Mouse (Mus musculus): ENCODE measurements around the gene Hinfp. TPM values are rescaled to one million over a fixed set of nuclear protein-coding genes. Genes with fewer than 3 reads are reported as not detected.
"Not testable (repeated sequence)": the region's sequence is repeated elsewhere in the genome, so short reads cannot be mapped to it uniquely, and the experiment has no call there.

Gene Hinfp
- polyA plus RNA-seq, 1 experiment from 2014 or later, result 12.1 TPM

DNA sequence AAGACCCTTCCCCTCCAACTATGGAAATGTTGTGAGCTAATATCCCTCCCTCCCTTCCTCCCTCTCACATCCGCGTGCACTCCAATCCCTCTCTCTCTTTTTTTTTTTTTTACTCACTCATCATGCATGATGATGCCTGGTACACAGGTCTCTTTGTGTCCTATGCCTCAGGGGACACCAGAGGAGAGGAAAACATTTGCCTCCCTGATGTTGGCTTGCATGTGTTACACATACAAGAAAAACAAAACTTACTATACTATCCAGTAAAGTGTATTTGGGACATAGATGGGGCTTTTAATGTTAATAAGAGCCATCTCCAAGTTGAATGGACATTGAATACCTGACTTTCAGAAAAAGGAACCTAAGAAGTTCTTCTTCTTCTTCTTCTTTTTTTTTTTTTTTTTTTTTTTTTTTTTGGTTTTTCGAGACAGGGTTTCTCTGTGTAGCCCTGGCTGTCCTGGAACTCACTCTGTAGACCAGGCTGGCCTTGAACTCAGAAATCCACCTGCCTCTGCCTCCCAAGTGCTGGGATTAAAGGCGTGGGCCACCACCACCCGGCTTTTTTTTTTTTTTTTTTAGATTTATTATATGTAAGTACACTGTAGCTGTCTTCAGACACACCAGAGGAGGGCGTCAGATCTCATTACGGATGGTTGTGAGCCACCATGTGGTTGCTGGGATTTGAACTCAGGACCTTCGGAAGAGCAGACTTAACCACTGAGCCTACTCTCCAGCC, 19.7 kb upstream of the Hinfp start:
- Histone ChIP-seq H3K9ac (ENCODE audit: low read length) (peak overlapping the region; percentile 94), H3K27ac (replicated peaks in 1 of 2; ENCODE audit: control insufficient read depth in 1 of 2, insufficient read depth in 1 of 2, low read depth in 2 of 2, low read length in 2 of 2) (peak overlapping the region in 1 of 2 experiments; percentile 96; a peak in 2 of 4 replicates), H3K36me3 (ENCODE audit: control insufficient read depth, insufficient read depth, low read length) (peaks cover 22% of the 10 kb centered on the region), H3K4me2 (ENCODE audit: low read length) (peak overlapping the region; percentile 86), H3K4me3 (ENCODE audit: control insufficient read depth in 1 of 2, insufficient read depth in 1 of 2, low read depth in 1 of 2, low read length in 2 of 2) (peak overlapping the region in 1 of 2 experiments; percentile 80; a peak in 1 of 4 replicates), H3K4me1 (ENCODE audit: control insufficient read depth in 2 of 2, insufficient read depth in 2 of 2, low read length in 2 of 2) (peaks cover 7 to 19% of the 10 kb centered on the region in 2 experiments)
- H3K9me3 ChIP-seq (ENCODE audit: control insufficient read depth, low read length); ATAC-seq (ENCODE audit: insufficient number of reproducible peaks, insufficient read depth, low FRiP score, low read depth); H3K27me3 ChIP-seq (ENCODE audit: control insufficient read depth, insufficient read depth, low read length): not testable (repeated sequence)
- WGBS, result 61% methylated on average over 5 of the region's 8 CpGs

DNA sequence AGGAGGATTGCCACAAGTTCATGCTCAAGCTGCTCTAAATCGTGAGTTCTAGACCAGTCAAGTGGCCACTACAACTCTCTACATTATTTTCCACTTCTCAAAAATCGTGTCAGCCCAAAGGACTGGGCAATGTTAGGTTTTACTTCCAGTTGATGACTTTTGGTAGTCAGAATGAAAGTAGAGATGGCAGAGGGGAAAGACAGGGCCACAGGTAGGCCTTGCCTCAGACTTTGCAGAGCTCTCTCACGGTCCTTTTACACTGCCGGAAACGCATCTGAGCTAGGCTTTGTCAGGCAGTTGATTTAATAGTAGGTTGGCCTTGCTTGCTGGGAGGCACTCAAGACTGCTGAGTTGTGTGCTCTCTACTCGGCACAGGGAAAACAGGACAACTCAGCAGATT, 18.7 kb upstream of the Hinfp start:
- ATAC-seq (ENCODE audit: insufficient number of reproducible peaks, insufficient read depth, low FRiP score, low read depth), result no peak
- 84% methylated on average over 6 of the region's 6 CpGs for WGBS

DNA sequence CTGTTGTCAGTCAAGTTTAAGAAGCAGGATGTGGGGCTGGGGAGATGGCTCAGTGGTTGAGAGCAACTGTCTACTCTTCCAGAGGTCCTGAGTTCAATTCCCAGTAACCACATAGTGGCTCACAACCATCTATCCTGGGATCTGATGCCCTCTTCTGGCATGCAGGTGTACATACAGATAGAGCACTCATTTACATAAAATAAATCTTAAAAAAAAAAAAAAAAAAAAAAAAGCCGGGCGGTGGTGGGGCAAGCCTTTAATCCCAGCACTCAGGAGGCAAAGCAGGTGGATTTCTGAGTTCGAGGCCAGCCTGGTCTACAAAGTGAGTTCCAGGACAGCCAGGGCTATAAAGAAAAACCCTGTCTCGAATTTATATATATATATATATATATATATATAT, 18.2 kb upstream of the Hinfp start:
- not testable (repeated sequence) for H3K27ac ChIP-seq (replicated peaks in 1 of 2; ENCODE audit: control insufficient read depth in 1 of 2, insufficient read depth in 1 of 2, low read depth in 2 of 2, low read length in 2 of 2); H3K36me3 ChIP-seq (ENCODE audit: control insufficient read depth, insufficient read depth, low read length); H3K9ac ChIP-seq (ENCODE audit: low read length); H3K4me3 ChIP-seq (ENCODE audit: control insufficient read depth in 1 of 2, insufficient read depth in 1 of 2, low read depth in 1 of 2, low read length in 2 of 2); H3K9me3 ChIP-seq (ENCODE audit: control insufficient read depth, low read length); ATAC-seq (ENCODE audit: insufficient number of reproducible peaks, insufficient read depth, low FRiP score, low read depth); H3K4me2 ChIP-seq (ENCODE audit: low read length); H3K27me3 ChIP-seq (ENCODE audit: control insufficient read depth, insufficient read depth, low read length)
- peaks cover 11 to 26% of the 10 kb centered on the region in 2 experiments for H3K4me1 ChIP-seq (ENCODE audit: control insufficient read depth in 2 of 2, insufficient read depth in 2 of 2, low read length in 2 of 2)
- WGBS, result 61% methylated on average over 3 of the region's 4 CpGs

More for the DNA sequence above, 18.7 kb upstream of the Hinfp start:
- Histone ChIP-seq H3K4me2 (ENCODE audit: low read length) (no peak overlapping the region), H3K27ac (replicated peaks in 1 of 2; ENCODE audit: control insufficient read depth in 1 of 2, insufficient read depth in 1 of 2, low read depth in 2 of 2, low read length in 2 of 2) (no peak overlapping the region), H3K27me3 (ENCODE audit: control insufficient read depth, insufficient read depth, low read length) (no peaks in the 10 kb centered on the region), H3K36me3 (ENCODE audit: control insufficient read depth, insufficient read depth, low read length) (peaks cover 11% of the 10 kb centered on the region), H3K4me1 (ENCODE audit: control insufficient read depth in 2 of 2, insufficient read depth in 2 of 2, low read length in 2 of 2) (peaks cover 7 to 21% of the 10 kb centered on the region in 2 experiments), H3K9ac (ENCODE audit: low read length) (no peak overlapping the region), H3K4me3 (ENCODE audit: control insufficient read depth in 1 of 2, insufficient read depth in 1 of 2, low read depth in 1 of 2, low read length in 2 of 2) (no peak overlapping the region), H3K9me3 (ENCODE audit: control insufficient read depth, low read length) (no peaks in the 10 kb centered on the region)

DNA sequence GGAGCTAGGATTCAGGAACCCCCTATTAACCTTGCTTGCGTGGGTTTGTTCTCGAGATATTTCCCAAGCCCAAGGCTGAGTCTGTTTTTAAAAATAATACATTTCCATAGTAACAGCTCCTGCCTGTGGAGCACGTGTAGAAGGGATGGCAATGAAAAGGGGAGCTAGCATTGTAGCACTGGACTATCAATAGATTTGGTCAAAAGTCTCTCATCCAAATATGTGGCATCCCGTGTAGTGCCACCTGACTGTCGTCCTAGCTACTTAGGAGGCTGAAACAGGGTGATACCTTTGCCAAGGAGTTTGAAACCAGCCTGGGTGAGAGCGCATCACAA, 15.3 kb upstream of the Hinfp start:
- H3K4me1 ChIP-seq (ENCODE audit: control insufficient read depth in 2 of 2, insufficient read depth in 2 of 2, low read length in 2 of 2), result peaks cover 13 to 27% of the 10 kb centered on the region in 2 experiments
- H3K9me3 ChIP-seq (ENCODE audit: control insufficient read depth, low read length), result no peaks in the 10 kb centered on the region
- H3K4me3 ChIP-seq (ENCODE audit: control insufficient read depth in 1 of 2, insufficient read depth in 1 of 2, low read depth in 1 of 2, low read length in 2 of 2), result peak overlapping the region; percentile 18 to 93; a peak in 3 of 4 replicates
- H3K9ac ChIP-seq (ENCODE audit: low read length), result peak overlapping the region; percentile 67
- 16% methylated on average over 6 of the region's 6 CpGs for WGBS
- H3K4me2 ChIP-seq (ENCODE audit: low read length), result peak overlapping the region; percentile 91
- peaks cover 10% of the 10 kb centered on the region for H3K36me3 ChIP-seq (ENCODE audit: control insufficient read depth, insufficient read depth, low read length)
- no peak for ATAC-seq (ENCODE audit: insufficient number of reproducible peaks, insufficient read depth, low FRiP score, low read depth)
- peak overlapping the region; percentile 68 to 76 for H3K27ac ChIP-seq (replicated peaks in 1 of 2; ENCODE audit: control insufficient read depth in 1 of 2, insufficient read depth in 1 of 2, low read depth in 2 of 2, low read length in 2 of 2)
- no peaks in the 10 kb centered on the region for H3K27me3 ChIP-seq (ENCODE audit: control insufficient read depth, insufficient read depth, low read length)

DNA sequence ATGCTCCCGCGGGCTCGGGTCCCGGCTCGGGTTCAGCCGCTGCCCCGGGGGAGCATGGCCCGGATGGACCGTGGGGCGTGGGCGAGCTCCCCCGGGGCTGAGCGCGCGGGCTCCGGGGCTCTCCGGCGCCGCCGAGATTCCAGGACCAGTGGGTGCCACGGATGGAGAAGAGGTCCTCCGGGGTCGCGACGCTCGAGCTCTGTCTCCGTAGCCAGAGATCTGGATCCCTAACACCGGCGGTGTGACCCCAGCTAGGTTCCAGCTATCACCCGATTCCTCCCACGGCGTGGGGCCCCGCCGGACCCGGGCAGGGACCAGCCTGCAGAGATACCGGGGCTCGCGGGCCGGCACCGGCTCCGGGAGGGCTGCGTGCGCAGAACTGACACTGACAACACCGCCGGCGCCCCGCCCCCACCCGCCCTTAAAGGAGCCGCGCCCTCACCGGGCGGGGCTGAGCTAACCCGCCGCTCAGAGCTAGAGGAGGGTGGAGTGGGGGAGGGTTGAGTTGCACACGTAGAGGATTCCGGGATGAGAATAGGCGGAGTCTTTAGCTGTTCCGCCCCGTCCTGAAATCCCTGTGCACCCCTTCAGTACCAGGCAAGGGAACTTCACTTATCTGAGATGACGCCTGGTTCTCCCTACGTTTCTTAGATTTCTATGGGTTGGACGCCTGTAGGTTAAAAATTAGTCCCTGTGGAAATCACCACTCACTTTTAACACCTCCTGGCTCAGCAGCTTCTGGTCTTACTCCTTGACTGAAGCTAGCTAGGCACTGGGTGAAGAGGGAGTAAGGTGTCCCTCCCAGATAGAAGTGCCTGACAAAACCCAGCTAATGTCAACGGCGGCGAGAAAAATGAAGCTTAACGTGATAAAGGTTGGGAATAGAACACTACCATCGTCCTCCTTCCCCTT, 14.7 kb upstream of the Hinfp start, which contains the start of gene C2cd2l:
TSS of gene C2cd2l (minus strand) at position 399 of the 912 bp plus-strand sequence.
- no peaks in the 10 kb centered on the region for H3K9me3 ChIP-seq (ENCODE audit: control insufficient read depth, low read length)
- H3K4me2 ChIP-seq (ENCODE audit: low read length), result peak within 1 kb of the TSS; percentile 91
- peaks cover 16% of the 10 kb centered on the region for H3K36me3 ChIP-seq (ENCODE audit: control insufficient read depth, insufficient read depth, low read length)
- peaks cover 13 to 25% of the 10 kb centered on the region in 2 experiments for H3K4me1 ChIP-seq (ENCODE audit: control insufficient read depth in 2 of 2, insufficient read depth in 2 of 2, low read length in 2 of 2)
- peak within 1 kb of the TSS; percentile 68 to 76 for H3K27ac ChIP-seq (replicated peaks in 1 of 2; ENCODE audit: control insufficient read depth in 1 of 2, insufficient read depth in 1 of 2, low read depth in 2 of 2, low read length in 2 of 2)
- WGBS, result under 1% methylated on average over 65 of the region's 67 CpGs
- H3K27me3 ChIP-seq (ENCODE audit: control insufficient read depth, insufficient read depth, low read length), result no peaks in the 10 kb centered on the region
- ATAC-seq (ENCODE audit: insufficient number of reproducible peaks, insufficient read depth, low FRiP score, low read depth), result peak; percentile 99
- H3K9ac ChIP-seq (ENCODE audit: low read length), result peak within 1 kb of the TSS; percentile 91
- H3K4me3 ChIP-seq (ENCODE audit: control insufficient read depth in 1 of 2, insufficient read depth in 1 of 2, low read depth in 1 of 2, low read length in 2 of 2), result peak within 1 kb of the TSS; percentile 93 to 95

DNA sequence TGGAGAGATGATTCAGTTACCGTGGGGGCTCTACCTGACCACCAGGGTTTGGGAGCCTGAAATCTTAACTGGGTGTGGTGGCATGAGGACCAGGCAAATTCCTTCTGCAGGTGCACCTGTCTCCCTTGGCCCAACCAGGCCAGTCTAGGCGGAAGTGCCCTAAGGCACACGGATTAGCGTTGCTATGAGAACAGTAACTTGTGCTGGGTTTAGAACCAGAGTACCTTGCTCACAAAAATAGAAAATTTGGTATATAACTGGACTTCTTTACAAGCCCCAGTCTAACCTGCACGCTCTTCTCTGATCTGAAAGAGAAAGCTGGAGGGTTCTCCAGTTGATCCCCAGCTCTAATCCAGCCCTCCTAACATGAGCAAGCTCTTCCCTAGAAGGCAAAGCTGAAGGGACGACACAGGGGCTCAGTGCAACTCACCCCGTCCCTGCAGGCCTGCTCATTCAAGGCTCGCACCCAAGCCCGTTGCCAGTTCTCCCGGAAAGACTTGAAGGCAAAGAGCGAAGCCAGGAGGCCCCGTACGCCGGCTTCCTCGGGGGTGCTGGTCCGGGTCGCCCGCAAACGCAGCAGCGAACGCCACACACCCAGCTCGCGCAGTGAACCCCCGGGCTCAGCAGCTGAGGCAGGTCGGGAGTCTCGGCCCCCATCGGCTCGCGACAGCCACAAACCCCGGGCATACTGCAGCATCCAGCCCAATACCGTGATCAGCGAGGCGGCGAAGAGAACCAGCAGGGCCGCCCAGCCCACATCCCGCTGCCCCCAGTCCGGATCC, 13.8 kb upstream of the Hinfp start:
- no peak; the same call in 1 of the 2 replicates for ATAC-seq (ENCODE audit: insufficient number of reproducible peaks, insufficient read depth, low FRiP score, low read depth)
- no peaks in the 10 kb centered on the region for H3K27me3 ChIP-seq (ENCODE audit: control insufficient read depth, insufficient read depth, low read length)
- peak overlapping the region; percentile 93 to 95 for H3K4me3 ChIP-seq (ENCODE audit: control insufficient read depth in 1 of 2, insufficient read depth in 1 of 2, low read depth in 1 of 2, low read length in 2 of 2)
- H3K4me2 ChIP-seq (ENCODE audit: low read length), result peak overlapping the region; percentile 91
- peaks cover 23% of the 10 kb centered on the region for H3K36me3 ChIP-seq (ENCODE audit: control insufficient read depth, insufficient read depth, low read length)
- peak overlapping the region; percentile 91 for H3K9ac ChIP-seq (ENCODE audit: low read length)
- H3K9me3 ChIP-seq (ENCODE audit: control insufficient read depth, low read length), result no peaks in the 10 kb centered on the region
- H3K27ac ChIP-seq (replicated peaks in 1 of 2; ENCODE audit: control insufficient read depth in 1 of 2, insufficient read depth in 1 of 2, low read depth in 2 of 2, low read length in 2 of 2), result peak overlapping the region in 1 of 2 experiments; percentile 67; a peak in 2 of 4 replicates
- 4% methylated on average over 37 of the region's 37 CpGs for WGBS
- peaks cover 13 to 25% of the 10 kb centered on the region in 2 experiments for H3K4me1 ChIP-seq (ENCODE audit: control insufficient read depth in 2 of 2, insufficient read depth in 2 of 2, low read length in 2 of 2)

DNA sequence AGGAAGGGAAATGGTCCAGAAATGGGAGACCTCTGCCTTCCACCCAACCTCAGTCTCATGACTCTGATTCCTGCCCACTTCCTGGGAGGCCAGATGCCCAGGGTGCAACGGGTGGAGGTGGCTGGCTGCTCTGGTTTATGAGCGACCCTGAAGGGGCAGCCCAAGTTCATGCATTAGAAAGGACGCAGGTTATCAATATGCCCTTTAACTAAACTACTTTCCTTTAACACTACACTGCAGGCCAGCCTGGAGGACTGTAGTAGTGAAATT, 13.3 kb upstream of the Hinfp start:
- peak overlapping the region; percentile 91 for H3K4me2 ChIP-seq (ENCODE audit: low read length)
- no peak overlapping the region for H3K27ac ChIP-seq (replicated peaks in 1 of 2; ENCODE audit: control insufficient read depth in 1 of 2, insufficient read depth in 1 of 2, low read depth in 2 of 2, low read length in 2 of 2)
- no peaks in the 10 kb centered on the region for H3K27me3 ChIP-seq (ENCODE audit: control insufficient read depth, insufficient read depth, low read length)
- peaks cover 28% of the 10 kb centered on the region for H3K36me3 ChIP-seq (ENCODE audit: control insufficient read depth, insufficient read depth, low read length)
- H3K9me3 ChIP-seq (ENCODE audit: control insufficient read depth, low read length), result no peaks in the 10 kb centered on the region
- no peak for ATAC-seq (ENCODE audit: insufficient number of reproducible peaks, insufficient read depth, low FRiP score, low read depth)
- H3K4me3 ChIP-seq (ENCODE audit: control insufficient read depth in 1 of 2, insufficient read depth in 1 of 2, low read depth in 1 of 2, low read length in 2 of 2), result peak overlapping the region; percentile 93 to 95; a peak in 3 of 4 replicates
- peak overlapping the region; percentile 91 for H3K9ac ChIP-seq (ENCODE audit: low read length)
- WGBS, result 34% methylated on average over 3 of the region's 3 CpGs
- H3K4me1 ChIP-seq (ENCODE audit: control insufficient read depth in 2 of 2, insufficient read depth in 2 of 2, low read length in 2 of 2), result peaks cover 13 to 25% of the 10 kb centered on the region in 2 experiments

Data from heart, embryonic 14.5 days (tissue).